Mouse (Mus musculus): ENCODE data around the gene Mageb2. TPM values are rescaled to one million over a fixed set of nuclear protein-coding genes. Genes with fewer than 3 reads are reported as not detected.
"Not testable (repeated sequence)": the region's sequence is repeated elsewhere in the genome, so short reads cannot be mapped to it uniquely, and the experiment has no call there.

The Mageb2 gene
- polyA plus RNA-seq (2012; ENCODE audit: insufficient read depth, insufficient read length, missing spikeins), result not detected in 2 replicates

DNA sequence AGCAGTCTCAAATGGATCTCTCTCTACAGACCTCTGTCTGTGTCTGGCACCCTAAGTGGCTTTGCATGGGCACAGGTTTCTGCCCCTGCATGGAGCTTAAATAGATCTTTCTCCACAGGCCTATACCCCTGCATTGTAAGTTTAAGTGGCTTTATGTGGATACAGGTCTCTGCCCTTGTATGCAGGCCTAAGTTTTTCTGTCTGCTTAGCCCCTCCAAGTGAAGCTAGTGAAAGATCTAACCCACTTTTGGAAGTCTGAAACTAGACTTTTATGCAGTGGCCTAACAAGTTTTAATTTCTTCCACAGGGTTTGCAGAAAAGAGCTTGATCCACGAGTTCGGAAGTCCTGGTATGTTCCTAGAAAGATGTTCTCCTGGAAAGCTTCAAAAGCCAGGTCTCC is at the start of gene Mageb2:
TSS of gene Mageb2 (plus strand) at position 301 of the 400 bp plus-strand sequence.
- H3K4me1 ChIP-seq (ENCODE audit: control insufficient read depth, insufficient read depth, low read length); H3K4me3 ChIP-seq (ENCODE audit: insufficient read depth, low read length); H3K27ac ChIP-seq (ENCODE audit: insufficient read depth, low read depth, low read length): not testable (repeated sequence)

- not testable (repeated sequence) for H3K27ac ChIP-seq (ENCODE audit: insufficient read depth, low read depth, low read length); H3K4me1 ChIP-seq (ENCODE audit: control insufficient read depth, insufficient read depth, low read length); H3K4me3 ChIP-seq (ENCODE audit: insufficient read depth, low read length)
Observed at GRCm38 (mm10) chrX:91313256-91313655, 18.2 kb upstream of the Mageb2 start.

Other genes with a start within 250 kb of the Mageb2 start
- gene Gm5072, start 60.8 kb downstream of the Mageb2 start, polyA plus RNA-seq (2012; ENCODE audit: insufficient read depth, insufficient read length, missing spikeins), result not detected in 2 replicates
- gene Gm8914, start 148.4 kb downstream of the Mageb2 start, polyA plus RNA-seq (2012; ENCODE audit: insufficient read depth, insufficient read length, missing spikeins), result not detected in 2 replicates
- not detected in 2 replicates for gene 1700084M14Rik, start 244.2 kb downstream of the Mageb2 start, polyA plus RNA-seq (2012; ENCODE audit: insufficient read depth, insufficient read length, missing spikeins)

Data from bone marrow macrophage, adult 2 months (primary cell).